Mouse (Mus musculus) CH12.LX (cell line): ENCODE data around the gene Cish. TPM values are rescaled to one million over a fixed set of nuclear protein-coding genes. Genes with fewer than 3 reads are reported as not detected.

ENCODE experiments used
- DNase-seq: peaks from one replicate; pipeline ENCODE4 v3.0.0-alpha.2; 2013; ENCODE audit errors: extremely low read depth
- H3K27ac ChIP-seq: 2 replicates; pipeline ENCODE4 v1.5.1; 2012; ENCODE audit warnings: low read depth, mild to moderate bottlenecking, control low read depth, moderate library complexity; ENCODE audit not compliant: insufficient read depth
- H3K27me3 ChIP-seq: replicated peaks from 2 replicates; pipeline ENCODE3; 2012; ENCODE audit warnings: inconsistent platforms
- H3K36me3 ChIP-seq, 2 experiments: replicated peaks in 1 of 2; 2 replicates each; pipeline versions ENCODE3 to v1.6.1; 2012; ENCODE audit warnings: inconsistent platforms in 1 of 2, low read length in 1 of 2, mild to moderate bottlenecking in 1 of 2, mixed read lengths in 1 of 2, moderate library complexity in 1 of 2; ENCODE audit not compliant: control insufficient read depth in 1 of 2, insufficient read depth in 1 of 2
- H3K4me1 ChIP-seq, 2 experiments: 2 replicates each; pipeline ENCODE4 v1.6.1; 2012; ENCODE audit warnings: inconsistent platforms in 1 of 2, moderate library complexity in 1 of 2; ENCODE audit not compliant: insufficient read depth in 2 of 2, control insufficient read depth in 1 of 2
- H3K4me2 ChIP-seq: 2 replicates; pipeline ENCODE4 v1.6.1; 2012; ENCODE audit warnings: low read depth, mild to moderate bottlenecking, control low read depth; ENCODE audit not compliant: poor library complexity, insufficient read depth, severe bottlenecking
- H3K4me3 ChIP-seq, 3 experiments: fragments of 150-350 bp in 1 of 3; sonication (generic) in 1 of 3; replicated peaks in 1 of 3; 2 replicates each; pipeline versions ENCODE3 to v1.5.1; 2011 to 2012; ENCODE audit warnings: low read depth in 2 of 3, low read length in 2 of 3, mild to moderate bottlenecking in 2 of 3, moderate library complexity in 2 of 3, control low read depth in 1 of 3, improper control_type of control experiment in 1 of 3, inconsistent platforms in 1 of 3, mixed read lengths in 1 of 3; ENCODE audit not compliant: poor library complexity in 1 of 3
- H3K79me2 ChIP-seq: replicated peaks from 2 replicates; pipeline ENCODE4 v1.6.1; 2012; ENCODE audit warnings: mild to moderate bottlenecking, moderate library complexity; ENCODE audit not compliant: control insufficient read depth, poor library complexity, insufficient read depth, severe bottlenecking; ENCODE audit errors: extremely low read depth
- H3K9ac ChIP-seq: 2 replicates; pipeline ENCODE4 v1.6.1; 2012; ENCODE audit warnings: low read depth, mild to moderate bottlenecking, control low read depth, moderate library complexity; ENCODE audit not compliant: insufficient read depth
- H3K9me3 ChIP-seq: replicated peaks from 2 replicates; pipeline ENCODE3; 2012; ENCODE audit warnings: low read length, inconsistent platforms, mixed read lengths
- CHD1 ChIP-seq: IDR thresholded peaks from 2 replicates; pipeline ENCODE4 v1.6.1; 2012; ENCODE audit warnings: low read depth, low read length, improper control_type of control experiment, inconsistent platforms
- CTCF ChIP-seq, 2 experiments: IDR thresholded peaks in 1 of 2; conservative IDR thresholded peaks in 1 of 2; 2 replicates each; pipeline ENCODE4 v1.5.1; 2011 to 2012; ENCODE audit warnings: low read depth in 2 of 2, low read length in 2 of 2, improper control_type of control experiment in 1 of 2, inconsistent platforms in 1 of 2, mild to moderate bottlenecking in 1 of 2, moderate library complexity in 1 of 2
- ELF1 ChIP-seq: IDR thresholded peaks from 2 replicates; pipeline ENCODE4 v1.6.1; 2014; ENCODE audit warnings: low read depth, mild to moderate bottlenecking, inconsistent platforms, low read length, improper control_type of control experiment
- IRF4 ChIP-seq: IDR thresholded peaks from 2 replicates; pipeline ENCODE4 v1.6.1; 2014; ENCODE audit warnings: low read depth, mild to moderate bottlenecking, inconsistent platforms, low read length, improper control_type of control experiment
- JUN ChIP-seq: IDR thresholded peaks from 2 replicates; pipeline ENCODE4 v1.6.1; 2011; ENCODE audit warnings: low read depth, mild to moderate bottlenecking, low read length, improper control_type of control experiment, moderate library complexity; ENCODE audit not compliant: insufficient read depth
- MAFK ChIP-seq: IDR thresholded peaks from 2 replicates; pipeline ENCODE4 v1.6.1; 2011; ENCODE audit warnings: low read length, improper control_type of control experiment; ENCODE audit not compliant: insufficient replicate concordance
- MXI1 ChIP-seq: IDR thresholded peaks from 2 replicates; pipeline ENCODE4 v1.6.1; 2011; ENCODE audit warnings: mild to moderate bottlenecking, low read depth, low read length, improper control_type of control experiment
- SIN3A ChIP-seq: IDR thresholded peaks from 2 replicates; pipeline ENCODE4 v1.6.1; 2012; ENCODE audit warnings: low read length, improper control_type of control experiment, inconsistent platforms
- SMC3 ChIP-seq: IDR thresholded peaks from 2 replicates; pipeline ENCODE4 v1.6.1; 2011; ENCODE audit warnings: low read depth, low read length, improper control_type of control experiment
- TCF12 ChIP-seq: IDR thresholded peaks from 2 replicates; pipeline ENCODE4 v1.6.1; 2014; ENCODE audit warnings: low read depth, mild to moderate bottlenecking, inconsistent platforms, low read length, improper control_type of control experiment
- UBTF ChIP-seq: IDR thresholded peaks from 2 replicates; pipeline ENCODE4 v1.6.1; 2012; ENCODE audit warnings: low read depth, mild to moderate bottlenecking, inconsistent platforms, low read length, improper control_type of control experiment, moderate library complexity
- ZNF384 ChIP-seq: IDR thresholded peaks from 2 replicates; pipeline ENCODE4 v1.6.1; 2012; ENCODE audit warnings: low read depth, low read length, improper control_type of control experiment, inconsistent platforms
- dilution Hi-C: fragments of 300-500 bp; cut with MboI; formaldehyde crosslinking; loops from 2 replicates; pipeline ENCODE4 v1.14.3; 2020; ENCODE audit warnings: low sequenced_read_pairs; ENCODE audit not compliant: extremely low pct_unique_long_range_greater_than_20kb, extremely low pct_ligation_motif_present
- in situ Hi-C: fragments of 300-500 bp; cut with MboI; formaldehyde crosslinking; loops from 3 replicates; pipeline ENCODE4 v1.14.3; 2019; ENCODE audit warnings: low sequenced_read_pairs, low pct_ligation_motif_present, low pct_unique_long_range_greater_than_20kb, mixed read lengths
- polyA plus RNA-seq: library from polyadenylated mRNA; unstranded; fragments of >175 nt; gene quantifications from 2 replicates; pipeline ENCODE4 v1.2.1, GENCODE M21; 2012; ENCODE audit warnings: low read depth; ENCODE audit not compliant: insufficient read length
- total RNA-seq, 2 experiments: library from RNA; depleted of rRNA; stranded (reverse); fragments of 300-350 nt in 1 of 2; fragments of >200 nt in 1 of 2; gene quantifications; 2 replicates each; pipeline ENCODE4 v1.2.3; 2012 to 2014

Cish gene
- total and polyA plus RNA-seq, 3 experiments, result 0.43 to 4.6 (median 3.5) TPM

DNA sequence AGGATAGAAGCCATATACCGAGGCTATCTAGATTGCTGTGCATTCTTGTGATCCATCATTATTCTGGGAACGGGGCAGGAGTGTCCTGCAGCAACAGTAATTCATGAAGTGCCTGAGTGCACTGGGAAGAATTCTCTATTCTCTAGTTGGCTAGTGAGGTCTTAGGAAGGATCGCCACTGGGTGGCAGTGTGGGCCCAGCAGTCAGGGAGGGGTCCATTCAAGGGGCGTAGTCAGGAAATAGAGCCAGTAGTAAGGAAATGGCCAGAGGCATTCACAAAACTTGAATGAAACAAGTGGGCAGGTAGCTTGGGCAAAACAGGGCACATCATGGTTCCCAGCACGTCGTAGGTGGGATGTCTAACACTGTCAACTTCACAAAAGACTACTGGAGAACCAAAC lies 1.6 kb upstream of the Cish start (continued):
- TF ChIP-seq ELF1 (peak; percentile 81), MAFK (no peak), CTCF (conservative IDR thresholded peaks at IDR 0.05 in 1 of 2, IDR thresholded peaks at IDR 0.05 in 1 of 2; ENCODE audit: low read depth in 2 of 2, low read length in 2 of 2) (peak; percentile 40 to 99), MXI1 (no peak), TCF12 (0 out of 2 replicates have a peak, but pooled peaks have one; percentile 12), UBTF (no peak), ZNF384 (no peak), SIN3A (no peak)

DNA sequence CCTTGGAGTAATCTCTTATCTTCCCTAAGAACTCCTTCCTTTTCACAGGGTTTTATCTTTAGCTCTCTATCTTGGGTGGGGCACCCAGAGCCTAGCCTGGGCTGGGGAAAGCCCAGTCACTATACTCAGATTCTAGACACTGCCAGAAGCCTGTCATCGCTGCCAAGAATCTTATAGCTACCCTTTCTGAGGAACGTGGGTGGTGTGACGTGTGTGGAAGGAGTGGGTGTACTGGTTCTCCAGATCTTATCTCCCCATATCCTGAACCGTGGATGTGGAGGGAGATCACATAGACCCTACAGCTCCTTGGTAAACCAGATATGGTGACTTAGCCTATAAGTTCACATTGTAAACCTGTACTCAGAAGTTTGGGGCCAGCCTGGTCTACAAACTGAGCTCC lies 210 bp upstream of the Cish start:
- peak overlapping the region; percentile 63 to 93 (median 73) for H3K4me3 ChIP-seq
- no peaks in the 10 kb centered on the region for H3K9me3 ChIP-seq
- in situ Hi-C loops, result loop anchor here (5.0 to 25.0 kb wide), 3 partner anchors 42 to 633 kb away; partner anchors contain the start of genes Grm2 and Hemk1
- no peak for DNase-seq
- H3K9ac ChIP-seq, result peak overlapping the region; percentile 94; the same call in 1 of the 2 replicates
- TF ChIP-seq SIN3A (0 out of 2 replicates have a peak, but pooled peaks have one; percentile 23), SMC3 (no peak), CHD1 (0 out of 2 replicates have a peak, but pooled peaks have one; percentile 46)
- H3K36me3 ChIP-seq, result peaks cover 4 to 9% of the 10 kb centered on the region in 2 experiments
- H3K79me2 ChIP-seq, result peaks cover 5% of the 10 kb centered on the region
- peaks cover 22 to 24% of the 10 kb centered on the region in 2 experiments for H3K4me1 ChIP-seq
- dilution Hi-C loops, result no loop called here
- H3K27ac ChIP-seq, result peak overlapping the region; percentile 12; the same call in 1 of the 2 replicates
- H3K27me3 ChIP-seq, result peaks cover 8% of the 10 kb centered on the region
- H3K4me2 ChIP-seq, result peak overlapping the region; percentile 35

DNA sequence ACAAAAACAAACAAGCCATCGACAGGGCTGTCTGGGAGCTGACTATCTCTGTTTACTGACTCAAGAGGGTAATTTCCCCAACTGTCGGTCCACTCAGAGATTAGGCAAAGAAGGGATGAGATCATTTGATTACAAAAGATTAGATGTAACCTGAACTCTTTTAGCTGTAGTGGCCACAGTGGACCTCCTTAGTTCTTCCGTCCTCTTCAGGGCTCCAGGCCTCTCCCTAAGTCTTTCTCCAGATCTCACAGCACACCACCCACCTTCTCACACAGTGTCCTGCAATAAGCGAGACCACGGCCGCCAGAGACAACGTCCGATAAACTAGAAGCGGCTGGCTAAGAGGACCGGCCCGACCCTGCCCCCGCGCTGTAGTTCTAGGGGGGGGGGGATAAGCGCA lies 215 bp downstream of the Cish start:
- Histone ChIP-seq H3K4me3 (peak overlapping the region; percentile 63 to 93 (median 73)), H3K9me3 (no peaks in the 10 kb centered on the region), H3K27me3 (peaks cover 8% of the 10 kb centered on the region), H3K27ac (no peak overlapping the region; the same call in 1 of the 2 replicates), H3K9ac (peak overlapping the region; percentile 94; the same call in 1 of the 2 replicates), H3K4me2 (peak overlapping the region; percentile 35), H3K79me2 (peaks cover 5% of the 10 kb centered on the region), H3K36me3 (peaks cover 8 to 13% of the 10 kb centered on the region in 2 experiments), H3K4me1 (peaks cover 22 to 24% of the 10 kb centered on the region in 2 experiments)
- in situ Hi-C loops (loop anchor here (5.0 to 25.0 kb wide), 3 partner anchors 41 to 634 kb away; partner anchors contain the start of genes Grm2 and Hemk1), dilution Hi-C loops (no loop called here)
- DNase-seq, result no peak
- TF ChIP-seq JUN (no peak), TCF12 (peak; percentile 52), ZNF384 (no peak), SMC3 (peak; percentile 2; the same call in 1 of the 2 replicates), IRF4 (0 out of 2 replicates have a peak, but pooled peaks have one; percentile 25), CTCF (conservative IDR thresholded peaks at IDR 0.05 in 1 of 2, IDR thresholded peaks at IDR 0.05 in 1 of 2; ENCODE audit: low read depth in 2 of 2, low read length in 2 of 2) (no peak)
